Mouse (Mus musculus) hindbrain, embryonic 16.5 days (tissue): Measurements from ENCODE around the gene Fcrla. TPM values are rescaled to one million over a fixed set of nuclear protein-coding genes. Genes with fewer than 3 reads are reported as not detected.

Experiments used
- ATAC-seq: fragments of 200-750 bp; cut with Nextera tagmentation; 2 replicates; pipeline ENCODE4 v1.8.0; 2017; ENCODE audit warnings: moderate TSS enrichment, moderate library complexity
- H3K27ac ChIP-seq: fragments of 300-500 bp; sonication (generic); 2 replicates; pipeline ENCODE4 v1.5.1; 2014; ENCODE audit warnings: low read depth, mild to moderate bottlenecking, control low read depth, low read length, moderate library complexity
- H3K27me3 ChIP-seq: fragments of 300-500 bp; sonication (generic); replicated peaks from 2 replicates; pipeline ENCODE4 v1.6.1; 2014; ENCODE audit warnings: low read length; ENCODE audit not compliant: control insufficient read depth, insufficient read depth
- H3K36me3 ChIP-seq: fragments of 300-500 bp; sonication (generic); 2 replicates; pipeline ENCODE4 v1.6.1; 2014; ENCODE audit warnings: mild to moderate bottlenecking, low read length, moderate library complexity, mixed read lengths; ENCODE audit not compliant: control insufficient read depth, insufficient read depth
- H3K4me1 ChIP-seq: fragments of 300-500 bp; sonication (generic); 2 replicates; pipeline ENCODE4 v1.6.1; 2014; ENCODE audit warnings: low read depth, low read length; ENCODE audit not compliant: control insufficient read depth, insufficient read depth
- H3K4me2 ChIP-seq: fragments of 300-500 bp; sonication (generic); 2 replicates; pipeline ENCODE4 v1.6.1; 2014; ENCODE audit warnings: mild to moderate bottlenecking, low read length, control low read depth, moderate library complexity
- H3K4me3 ChIP-seq: fragments of 300-500 bp; sonication (generic); 2 replicates; pipeline ENCODE4 v1.5.1; 2014; ENCODE audit warnings: mild to moderate bottlenecking, low read length, control low read depth, moderate library complexity
- H3K9ac ChIP-seq: fragments of 300-500 bp; sonication (generic); 2 replicates; pipeline ENCODE4 v1.6.1; 2014; ENCODE audit warnings: low read depth, mild to moderate bottlenecking, control low read depth, low read length, moderate library complexity
- H3K9me3 ChIP-seq: fragments of 300-500 bp; sonication (generic); 2 replicates; pipeline ENCODE4 v1.6.1; 2014; ENCODE audit warnings: mild to moderate bottlenecking, low read length, moderate library complexity; ENCODE audit not compliant: control insufficient read depth
- WGBS: fragments of 180-500 bp; shearing (Covaris S2); extraction: QIAGEN DNeasy Blood & Tissue Kit; methylation state at CpG from one replicate; pipeline ENCODE4 v1.1.7; 2014; 5-methylcytosine and 5-hydroxymethylcytosine counted together
- polyA plus RNA-seq: library from polyadenylated mRNA; unstranded; fragments of >200 nt; fragmentation: Nextera tagmentation; extraction: Ambion mirVana; gene quantifications from 2 replicates; pipeline ENCODE4 v1.2.1, GENCODE M21; 2015

The Fcrla gene
- polyA plus RNA-seq, 1 experiment from 2014 or later: not detected

- no peak overlapping the region for H3K27ac ChIP-seq
- H3K9me3 ChIP-seq: no peaks in the 10 kb centered on the region
- no peak overlapping the region for H3K4me2 ChIP-seq
- WGBS: 77% methylated on average over 16 of the region's 16 CpGs
- no peaks in the 10 kb centered on the region for H3K4me1 ChIP-seq
- no peak overlapping the region for H3K4me3 ChIP-seq
- no peak overlapping the region for H3K9ac ChIP-seq
- no peak for ATAC-seq
- no peaks in the 10 kb centered on the region for H3K27me3 ChIP-seq
- H3K36me3 ChIP-seq: no peaks in the 10 kb centered on the region
Observed at GRCm38 (mm10) chr1:170898413-170899075, 28.8 kb downstream of the Fcrla start.

DNA sequence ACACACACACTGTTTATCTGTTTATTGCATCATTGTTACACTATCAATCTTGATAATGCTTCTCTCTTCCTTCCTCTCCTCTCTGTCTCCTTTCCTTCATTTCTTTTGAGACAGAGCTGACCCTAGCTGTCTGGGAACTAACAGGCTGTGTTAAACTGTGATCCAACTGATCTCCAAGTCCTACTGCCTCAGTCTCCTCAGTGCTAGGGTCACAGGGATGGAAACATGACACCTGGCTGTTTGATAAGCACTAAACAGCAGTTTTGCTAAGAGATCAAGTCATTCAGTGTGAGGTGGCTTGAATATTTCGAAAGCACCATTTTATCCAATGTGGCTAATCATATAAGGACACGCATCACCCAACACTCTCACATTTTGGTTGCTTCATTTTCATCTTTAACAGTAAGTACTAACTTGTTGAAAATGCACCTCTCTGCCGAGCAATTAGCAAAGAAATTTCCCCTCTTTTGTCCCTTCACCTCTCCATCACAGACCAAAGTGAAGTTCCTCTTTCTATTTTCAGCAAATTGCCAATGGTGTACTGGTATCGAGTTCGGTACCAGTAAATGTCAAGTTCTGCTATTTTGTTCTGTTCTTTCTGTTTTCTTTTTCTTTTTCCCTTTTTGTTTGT, 30.6 kb downstream of the Fcrla start:
- Histone ChIP-seq H3K27ac (no peak overlapping the region), H3K4me3 (no peak overlapping the region), H3K9ac (no peak overlapping the region), H3K27me3 (no peaks in the 10 kb centered on the region), H3K4me1 (no peaks in the 10 kb centered on the region), H3K4me2 (no peak overlapping the region), H3K9me3 (no peaks in the 10 kb centered on the region), H3K36me3 (no peaks in the 10 kb centered on the region)
- ATAC-seq: no peak
- WGBS: 87% methylated on average over 5 of the region's 5 CpGs

GRCm38 (mm10) chr1:170894603-170895602, 32.5 kb downstream of the Fcrla start:
- ATAC-seq: peak; percentile 54; the same call in 1 of the 2 replicates
- H3K36me3 ChIP-seq: no peaks in the 10 kb centered on the region
- 64% methylated on average over 9 of the region's 9 CpGs for whole genome bisulfite sequencing
- H3K9me3 ChIP-seq: no peaks in the 10 kb centered on the region
- H3K27me3 ChIP-seq: no peaks in the 10 kb centered on the region
- no peak overlapping the region for H3K4me2 ChIP-seq
- H3K9ac ChIP-seq: no peak overlapping the region
- no peak overlapping the region for H3K4me3 ChIP-seq
- no peaks in the 10 kb centered on the region for H3K4me1 ChIP-seq
- H3K27ac ChIP-seq: no peak overlapping the region

- no peak overlapping the region for H3K27ac ChIP-seq
- WGBS: 55% methylated on average over 1 of the region's 1 CpGs
- no peak overlapping the region for H3K4me3 ChIP-seq
- no peaks in the 10 kb centered on the region for H3K27me3 ChIP-seq
- H3K4me2 ChIP-seq: no peak overlapping the region
- no peaks in the 10 kb centered on the region for H3K9me3 ChIP-seq
- no peaks in the 10 kb centered on the region for H3K4me1 ChIP-seq
- no peaks in the 10 kb centered on the region for H3K36me3 ChIP-seq
- no peak overlapping the region for H3K9ac ChIP-seq
- ATAC-seq: no peak
Observed at GRCm38 (mm10) chr1:170892279-170892678, 35.1 kb downstream of the Fcrla start.

DNA sequence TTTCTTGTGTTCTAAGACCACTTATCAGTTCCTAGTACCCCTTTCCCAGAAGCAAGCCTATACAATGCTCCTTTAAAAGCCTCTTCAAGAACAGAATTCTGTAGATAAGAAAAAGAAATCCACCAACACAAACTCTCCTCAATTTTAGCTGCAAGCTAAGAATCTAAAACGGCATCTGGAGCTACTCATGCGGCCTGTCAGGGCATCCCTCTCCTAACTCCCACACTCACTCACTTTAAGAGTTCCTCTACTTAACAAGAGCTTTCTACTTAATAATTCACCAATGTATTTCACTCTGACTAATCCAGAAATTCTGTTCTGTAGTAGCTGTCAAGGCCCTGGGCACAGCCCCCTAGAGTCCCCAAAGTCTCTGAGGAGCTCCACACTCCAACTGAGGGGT, 35.7 kb downstream of the Fcrla start:
- H3K4me1 ChIP-seq: no peaks in the 10 kb centered on the region
- no peak overlapping the region for H3K27ac ChIP-seq
- no peak for ATAC-seq
- no peaks in the 10 kb centered on the region for H3K36me3 ChIP-seq
- H3K9ac ChIP-seq: no peak overlapping the region
- H3K4me3 ChIP-seq: no peak overlapping the region
- whole genome bisulfite sequencing: 79% methylated on average over 2 of the region's 2 CpGs
- no peaks in the 10 kb centered on the region for H3K27me3 ChIP-seq
- H3K4me2 ChIP-seq: no peak overlapping the region
- no peaks in the 10 kb centered on the region for H3K9me3 ChIP-seq

- H3K27ac ChIP-seq: no peak overlapping the region
- H3K4me2 ChIP-seq: no peak overlapping the region
- H3K9me3 ChIP-seq: no peaks in the 10 kb centered on the region
- 70% methylated on average over 4 of the region's 4 CpGs for WGBS
- H3K27me3 ChIP-seq: no peaks in the 10 kb centered on the region
- H3K9ac ChIP-seq: no peak overlapping the region
- no peak for ATAC-seq
- no peaks in the 10 kb centered on the region for H3K36me3 ChIP-seq
- H3K4me3 ChIP-seq: no peak overlapping the region
- H3K4me1 ChIP-seq: peaks cover 3% of the 10 kb centered on the region
Observed at GRCm38 (mm10) chr1:170889310-170889709, 38.1 kb downstream of the Fcrla start.

- Histone ChIP-seq H3K27ac (no peak overlapping the region), H3K4me1 (peaks cover 12% of the 10 kb centered on the region), H3K9me3 (no peaks in the 10 kb centered on the region), H3K4me3 (no peak overlapping the region), H3K36me3 (0 out of 2 replicates have a peak, but pooled peaks cover 2% of the 10 kb centered on the region), H3K9ac (peak overlapping the region; percentile 3; the same call in 1 of the 2 replicates), H3K4me2 (no peak overlapping the region), H3K27me3 (no peaks in the 10 kb centered on the region)
- 53% methylated on average over 6 of the region's 6 CpGs for WGBS
- no peak for ATAC-seq
Observed at GRCm38 (mm10) chr1:170886044-170886458, 41.3 kb downstream of the Fcrla start.

DNA sequence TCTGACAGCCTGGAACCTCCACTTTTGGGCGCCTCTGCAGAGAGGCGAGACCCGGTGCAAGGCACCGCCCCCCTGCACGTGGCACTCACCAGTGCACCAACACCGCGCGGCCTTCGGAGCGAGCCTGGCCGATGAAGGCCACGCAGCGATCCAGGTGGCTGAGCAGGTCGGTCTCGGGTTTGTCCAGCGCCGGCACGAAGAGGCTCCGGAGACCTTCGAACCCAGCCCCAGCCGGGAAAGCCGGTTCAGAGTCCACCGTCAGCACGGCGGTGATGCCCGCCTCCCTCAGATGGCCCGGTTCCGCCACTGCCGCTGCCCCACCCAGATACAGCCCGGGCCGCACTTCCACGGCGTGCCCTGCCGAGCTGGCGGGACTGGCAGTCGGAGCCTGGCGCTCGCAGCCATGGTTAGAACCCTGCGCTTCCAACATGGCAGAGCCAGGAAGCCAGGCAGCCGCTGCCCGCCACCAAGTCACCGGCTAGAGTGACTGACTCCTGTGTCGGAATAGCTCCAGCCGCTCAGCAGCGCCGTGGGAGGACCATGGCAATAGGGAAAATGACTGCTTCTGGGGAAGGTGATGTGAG, 42.3 kb downstream of the Fcrla start, which contains the start of the genes Gm26620 and Dusp12:
TSS of gene Gm26620 (plus strand) at position 88 of the 584 bp plus-strand sequence.
TSS of gene Dusp12 (minus strand) at position 563 of the 584 bp plus-strand sequence.
- H3K9ac ChIP-seq: peak within 1 kb of the TSS; percentile 96
- WGBS: 1% methylated on average over 45 of the region's 46 CpGs
- H3K36me3 ChIP-seq: peaks cover 10% of the 10 kb centered on the region
- peak; percentile 96 for ATAC-seq
- H3K27ac ChIP-seq: peak within 1 kb of the TSS; percentile 87
- H3K4me1 ChIP-seq: peaks cover 12% of the 10 kb centered on the region
- H3K4me3 ChIP-seq: peak within 1 kb of the TSS; percentile 86
- H3K9me3 ChIP-seq: no peaks in the 10 kb centered on the region
- H3K27me3 ChIP-seq: no peaks in the 10 kb centered on the region
- peak within 1 kb of the TSS; percentile 73 for H3K4me2 ChIP-seq
